Mouse (Mus musculus): ENCODE data around the gene Zdhhc14. TPM values are rescaled to one million over a fixed set of nuclear protein-coding genes. Genes with fewer than 3 reads are reported as not detected.

Zdhhc14 gene
- polyA plus RNA-seq, 1 experiment from 2014 or later = 2.4 TPM

DNA sequence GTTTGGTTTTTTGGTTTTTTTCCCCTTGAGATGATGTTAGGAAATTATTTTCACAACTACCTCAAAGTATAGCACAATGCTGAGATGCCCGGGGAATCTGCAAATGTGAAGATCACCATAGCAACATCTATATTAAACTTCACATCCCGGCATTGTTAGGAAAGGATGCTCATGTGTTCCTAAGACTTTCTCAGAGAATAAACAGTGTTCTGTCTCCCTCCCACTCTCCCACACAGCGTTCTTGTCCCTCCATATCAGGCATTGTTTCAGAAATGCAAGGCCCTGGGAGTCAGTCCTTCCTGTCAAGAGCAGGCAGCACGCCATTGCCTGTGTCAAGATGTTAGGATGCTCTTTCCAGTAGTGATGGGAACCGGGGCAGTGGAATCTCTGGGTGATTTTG lies 51.7 kb downstream of the Zdhhc14 start:
- H3K36me3 ChIP-seq (ENCODE audit: poor library complexity, severe bottlenecking) = no peaks in the 10 kb centered on the region
- H3K4me1 ChIP-seq = no peaks in the 10 kb centered on the region
- H3K4me2 ChIP-seq = no peak overlapping the region
- no peaks in the 10 kb centered on the region for H3K27me3 ChIP-seq
- ATAC-seq = no peak
- no peaks in the 10 kb centered on the region for H3K9me3 ChIP-seq (replicated peaks)
- H3K9ac ChIP-seq = no peak overlapping the region
- 67% methylated on average over 5 of the region's 5 CpGs for WGBS
- H3K27ac ChIP-seq = no peak overlapping the region
- no peak overlapping the region for H3K4me3 ChIP-seq

DNA sequence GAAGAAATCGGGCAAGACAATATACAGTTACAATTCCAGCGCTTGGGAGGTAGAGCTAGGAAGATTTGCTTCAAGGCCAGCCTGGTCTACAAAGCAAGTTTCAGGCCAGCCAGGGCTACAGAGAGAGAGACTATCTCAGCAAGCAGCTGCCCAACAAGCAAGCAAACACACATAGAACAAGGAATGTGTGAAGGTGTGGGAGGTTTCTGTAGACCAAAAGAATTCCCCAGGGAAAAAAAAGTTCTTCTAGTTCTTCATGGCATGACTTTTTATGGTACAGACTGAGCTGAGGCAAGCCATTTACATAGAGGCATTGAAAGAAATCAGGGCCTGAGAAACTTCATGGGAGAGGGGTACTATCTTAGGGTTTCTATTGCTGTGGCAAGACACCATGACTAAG lies 52.7 kb downstream of the Zdhhc14 start:
- Histone ChIP-seq H3K27ac (no peak overlapping the region), H3K27me3 (no peaks in the 10 kb centered on the region), H3K4me1 (no peaks in the 10 kb centered on the region), H3K36me3 (ENCODE audit: poor library complexity, severe bottlenecking) (no peaks in the 10 kb centered on the region), H3K4me3 (no peak overlapping the region), H3K4me2 (no peak overlapping the region), H3K9me3 (replicated peaks) (no peaks in the 10 kb centered on the region), H3K9ac (no peak overlapping the region)
- WGBS = 94% methylated on average over 2 of the region's 2 CpGs
- ATAC-seq = no peak

GRCm38 (mm10) chr17:5548546-5548945 lies 56.2 kb downstream of the Zdhhc14 start:
- Histone ChIP-seq H3K27ac (no peak overlapping the region), H3K27me3 (no peaks in the 10 kb centered on the region), H3K4me3 (no peak overlapping the region), H3K4me1 (no peaks in the 10 kb centered on the region), H3K4me2 (no peak overlapping the region), H3K36me3 (ENCODE audit: poor library complexity, severe bottlenecking) (no peaks in the 10 kb centered on the region), H3K9me3 (replicated peaks) (no peaks in the 10 kb centered on the region), H3K9ac (no peak overlapping the region)
- 83% methylated on average over 2 of the region's 2 CpGs for WGBS
- ATAC-seq = no peak

GRCm38 (mm10) chr17:5549460-5549859 lies 57.1 kb downstream of the Zdhhc14 start:
- no peaks in the 10 kb centered on the region for H3K27me3 ChIP-seq
- 97% methylated on average over 6 of the region's 6 CpGs for WGBS

GRCm38 (mm10) chr17:5550444-5550843 lies 58.1 kb downstream of the Zdhhc14 start:
- Histone ChIP-seq H3K9ac (no peak overlapping the region), H3K27ac (no peak overlapping the region), H3K9me3 (replicated peaks) (no peaks in the 10 kb centered on the region), H3K36me3 (ENCODE audit: poor library complexity, severe bottlenecking) (no peaks in the 10 kb centered on the region), H3K4me1 (no peaks in the 10 kb centered on the region), H3K27me3 (no peaks in the 10 kb centered on the region), H3K4me2 (no peak overlapping the region), H3K4me3 (no peak overlapping the region)
- WGBS = 78% methylated on average over 10 of the region's 10 CpGs
- no peak for ATAC-seq

More at GRCm38 (mm10) chr17:5549460-5549859, 57.1 kb downstream of the Zdhhc14 start:
- Histone ChIP-seq H3K4me1 (no peaks in the 10 kb centered on the region), H3K4me3 (no peak overlapping the region), H3K36me3 (ENCODE audit: poor library complexity, severe bottlenecking) (no peaks in the 10 kb centered on the region), H3K9ac (no peak overlapping the region), H3K4me2 (no peak overlapping the region), H3K9me3 (replicated peaks) (no peaks in the 10 kb centered on the region), H3K27ac (no peak overlapping the region)
- ATAC-seq = no peak

GRCm38 (mm10) chr17:5551136-5551535 lies 58.8 kb downstream of the Zdhhc14 start:
- Histone ChIP-seq H3K9me3 (replicated peaks) (no peaks in the 10 kb centered on the region), H3K36me3 (ENCODE audit: poor library complexity, severe bottlenecking) (no peaks in the 10 kb centered on the region), H3K4me2 (no peak overlapping the region), H3K27ac (no peak overlapping the region), H3K4me1 (no peaks in the 10 kb centered on the region), H3K9ac (no peak overlapping the region), H3K4me3 (no peak overlapping the region), H3K27me3 (no peaks in the 10 kb centered on the region)
- WGBS = 78% methylated on average over 3 of the region's 3 CpGs
- no peak for ATAC-seq

GRCm38 (mm10) chr17:5552036-5552760 lies 59.8 kb downstream of the Zdhhc14 start:
- H3K4me1 ChIP-seq = no peaks in the 10 kb centered on the region
- H3K27me3 ChIP-seq = no peaks in the 10 kb centered on the region
- no peak overlapping the region for H3K9ac ChIP-seq
- H3K4me3 ChIP-seq = no peak overlapping the region
- H3K9me3 ChIP-seq (replicated peaks) = no peaks in the 10 kb centered on the region
- no peak overlapping the region for H3K4me2 ChIP-seq
- H3K27ac ChIP-seq = no peak overlapping the region
- H3K36me3 ChIP-seq (ENCODE audit: poor library complexity, severe bottlenecking) = no peaks in the 10 kb centered on the region
- ATAC-seq = no peak
- WGBS = 82% methylated on average over 14 of the region's 14 CpGs

- H3K9ac ChIP-seq = no peak overlapping the region
- no peak for ATAC-seq
- no peaks in the 10 kb centered on the region for H3K36me3 ChIP-seq (ENCODE audit: poor library complexity, severe bottlenecking)
- 85% methylated on average over 5 of the region's 5 CpGs for WGBS
- no peak overlapping the region for H3K4me3 ChIP-seq
- H3K4me2 ChIP-seq = no peak overlapping the region
- no peak overlapping the region for H3K27ac ChIP-seq
- no peaks in the 10 kb centered on the region for H3K4me1 ChIP-seq
- H3K27me3 ChIP-seq = no peaks in the 10 kb centered on the region
- H3K9me3 ChIP-seq (replicated peaks) = no peaks in the 10 kb centered on the region
Observed at GRCm38 (mm10) chr17:5553556-5553955, 61.2 kb downstream of the Zdhhc14 start.

- no peaks in the 10 kb centered on the region for H3K36me3 ChIP-seq (ENCODE audit: poor library complexity, severe bottlenecking)
- no peaks in the 10 kb centered on the region for H3K27me3 ChIP-seq
- H3K9me3 ChIP-seq (replicated peaks) = no peaks in the 10 kb centered on the region
- WGBS = 91% methylated on average over 2 of the region's 2 CpGs
- H3K4me3 ChIP-seq = no peak overlapping the region
- no peak overlapping the region for H3K27ac ChIP-seq
- H3K4me2 ChIP-seq = no peak overlapping the region
- ATAC-seq = no peak
- no peaks in the 10 kb centered on the region for H3K4me1 ChIP-seq
- no peak overlapping the region for H3K9ac ChIP-seq
Observed at GRCm38 (mm10) chr17:5554573-5554972, 62.2 kb downstream of the Zdhhc14 start.

DNA sequence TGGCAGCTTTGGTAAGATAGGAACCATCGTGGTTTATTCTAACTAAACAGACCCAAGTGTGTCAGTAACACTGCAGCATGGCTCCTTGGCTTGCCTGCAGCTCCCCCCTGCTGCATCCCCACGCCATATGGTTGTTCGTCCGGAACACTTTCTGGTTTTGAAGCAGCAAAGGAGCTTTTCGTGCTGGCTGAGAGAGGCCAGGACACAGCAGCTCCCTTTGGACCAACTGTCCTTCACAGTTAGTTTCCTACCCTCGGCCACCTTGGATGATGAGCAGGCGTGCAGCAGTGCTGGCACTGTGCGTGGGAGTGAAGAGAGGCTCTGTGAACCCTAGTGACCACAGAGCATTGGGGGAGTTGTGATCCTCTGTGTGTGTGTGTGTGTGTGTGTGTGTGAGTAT lies 64.2 kb downstream of the Zdhhc14 start:
- 78% methylated on average over 8 of the region's 8 CpGs for WGBS
- Histone ChIP-seq H3K27me3 (no peaks in the 10 kb centered on the region), H3K9me3 (replicated peaks) (0 out of 2 replicates have a peak, but pooled peaks cover 3% of the 10 kb centered on the region), H3K27ac (no peak overlapping the region), H3K9ac (no peak overlapping the region), H3K4me3 (no peak overlapping the region), H3K4me2 (no peak overlapping the region), H3K4me1 (no peaks in the 10 kb centered on the region), H3K36me3 (ENCODE audit: poor library complexity, severe bottlenecking) (no peaks in the 10 kb centered on the region)
- ATAC-seq = no peak

GRCm38 (mm10) chr17:5560212-5560611 lies 67.9 kb downstream of the Zdhhc14 start:
- 91% methylated on average over 4 of the region's 4 CpGs for WGBS
- H3K9ac ChIP-seq = no peak overlapping the region

DNA sequence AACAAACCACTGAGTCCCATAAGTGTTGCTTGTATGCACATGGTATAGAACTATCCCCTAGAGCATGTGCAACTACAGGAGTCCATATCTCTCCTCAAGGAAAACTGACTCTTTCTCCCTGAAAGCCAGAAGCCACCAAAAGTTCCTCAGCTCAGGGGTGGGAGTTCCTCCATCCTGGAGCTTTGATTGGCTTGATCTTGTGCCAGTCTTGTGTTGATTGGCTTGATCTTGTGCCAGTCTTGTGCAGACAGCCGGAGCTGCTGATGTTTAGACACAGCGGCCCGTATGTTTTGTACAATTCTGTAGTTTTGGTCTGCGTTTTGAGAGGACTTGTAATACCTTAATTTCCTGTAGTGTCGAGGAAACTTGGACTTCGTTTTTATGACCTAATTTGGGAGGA lies 70.8 kb downstream of the Zdhhc14 start:
- H3K9me3 ChIP-seq (replicated peaks) = 0 out of 2 replicates have a peak, but pooled peaks cover 3% of the 10 kb centered on the region
- WGBS = 93% methylated on average over 6 of the region's 6 CpGs
- H3K9ac ChIP-seq = no peak overlapping the region
- no peak overlapping the region for H3K4me2 ChIP-seq
- no peaks in the 10 kb centered on the region for H3K27me3 ChIP-seq
- no peak for ATAC-seq
- no peak overlapping the region for H3K4me3 ChIP-seq
- H3K4me1 ChIP-seq = peaks cover 6% of the 10 kb centered on the region; the same call in 1 of the 2 replicates
- no peaks in the 10 kb centered on the region for H3K36me3 ChIP-seq (ENCODE audit: poor library complexity, severe bottlenecking)
- H3K27ac ChIP-seq = no peak overlapping the region

More at GRCm38 (mm10) chr17:5560212-5560611, 67.9 kb downstream of the Zdhhc14 start:
- H3K4me3 ChIP-seq = no peak overlapping the region
- H3K4me2 ChIP-seq = no peak overlapping the region
- no peak overlapping the region for H3K27ac ChIP-seq
- no peaks in the 10 kb centered on the region for H3K36me3 ChIP-seq (ENCODE audit: poor library complexity, severe bottlenecking)
- ATAC-seq = no peak
- no peaks in the 10 kb centered on the region for H3K4me1 ChIP-seq
- H3K27me3 ChIP-seq = no peaks in the 10 kb centered on the region
- 0 out of 2 replicates have a peak, but pooled peaks cover 3% of the 10 kb centered on the region for H3K9me3 ChIP-seq (replicated peaks)

- no peaks in the 10 kb centered on the region for H3K9me3 ChIP-seq (replicated peaks)
- no peak overlapping the region for H3K4me3 ChIP-seq
- no peak overlapping the region for H3K4me2 ChIP-seq
- ATAC-seq = no peak
- peaks cover 13% of the 10 kb centered on the region; the same call in 1 of the 2 replicates for H3K4me1 ChIP-seq
- 78% methylated on average over 7 of the region's 7 CpGs for WGBS
- H3K27me3 ChIP-seq = no peaks in the 10 kb centered on the region
- H3K27ac ChIP-seq = no peak overlapping the region
- no peaks in the 10 kb centered on the region for H3K36me3 ChIP-seq (ENCODE audit: poor library complexity, severe bottlenecking)
- H3K9ac ChIP-seq = no peak overlapping the region
Observed at GRCm38 (mm10) chr17:5566006-5566405, 73.6 kb downstream of the Zdhhc14 start.

Data from forebrain, embryonic 13.5 days (tissue).